Mouse (Mus musculus) forebrain, embryonic 11.5 days (tissue): Measurements from ENCODE around the gene Gm20721. TPM values are rescaled to one million over a fixed set of nuclear protein-coding genes. Genes with fewer than 3 reads are reported as not detected.

Experiments
- ATAC-seq: fragments of 200-750 bp; cut with Nextera tagmentation; replicated peaks from 2 replicates; pipeline ENCODE4 v1.8.0; 2017; ENCODE audit warnings: moderate TSS enrichment; ENCODE audit not compliant: low FRiP score
- DNase-seq: peaks from one replicate; pipeline ENCODE4 v3.0.0-alpha.2; 2017; ENCODE audit warnings: low spot score
- H3K27ac ChIP-seq: fragments of 300-500 bp; sonication (generic); 2 replicates; pipeline ENCODE4 v1.5.1; 2014; ENCODE audit warnings: low read depth, low read length
- H3K27me3 ChIP-seq: fragments of 300-500 bp; sonication (generic); 2 replicates; pipeline ENCODE4 v1.6.1; 2014; ENCODE audit warnings: mild to moderate bottlenecking, low read length, mixed read lengths; ENCODE audit not compliant: control insufficient read depth, insufficient read depth
- H3K36me3 ChIP-seq: fragments of 300-500 bp; sonication (generic); 2 replicates; pipeline ENCODE4 v1.6.1; 2014; ENCODE audit warnings: mild to moderate bottlenecking, low read length, moderate library complexity, mixed read lengths; ENCODE audit not compliant: control insufficient read depth, insufficient read depth
- H3K4me1 ChIP-seq: fragments of 300-500 bp; sonication (generic); replicated peaks from 2 replicates; pipeline ENCODE4 v1.6.1; 2014; ENCODE audit warnings: low read length, mixed read lengths; ENCODE audit not compliant: control insufficient read depth, insufficient read depth
- H3K4me2 ChIP-seq: fragments of 300-500 bp; sonication (generic); 2 replicates; pipeline ENCODE4 v1.6.1; 2014; ENCODE audit warnings: low read depth, mild to moderate bottlenecking, low read length, moderate library complexity, mixed read lengths; ENCODE audit not compliant: severe bottlenecking
- H3K4me3 ChIP-seq: fragments of 300-500 bp; sonication (generic); 2 replicates; pipeline ENCODE4 v1.5.1; 2014; ENCODE audit warnings: low read depth, low read length
- H3K9ac ChIP-seq: fragments of 300-500 bp; sonication (generic); 2 replicates; pipeline ENCODE4 v1.6.1; 2014; ENCODE audit warnings: low read length
- H3K9me3 ChIP-seq: fragments of 300-500 bp; sonication (generic); 2 replicates; pipeline ENCODE4 v1.6.1; 2016; ENCODE audit warnings: low read length, mixed read lengths; ENCODE audit not compliant: control insufficient read depth
- WGBS: fragments of 180-500 bp; shearing (Covaris S2); extraction: QIAGEN DNeasy Blood & Tissue Kit; methylation state at CpG from one replicate; pipeline ENCODE4 v1.1.7; 2014; 5-methylcytosine and 5-hydroxymethylcytosine counted together
- polyA plus RNA-seq: library from polyadenylated mRNA; unstranded; fragments of >200 nt; fragmentation: Nextera tagmentation; extraction: Ambion mirVana; gene quantifications from 2 replicates; pipeline ENCODE4 v1.2.1, GENCODE M21; 2014

Gene Gm20721
- polyA plus RNA-seq, 1 experiment from 2014 or later: 6.5 TPM

- Histone ChIP-seq H3K9me3 (peaks cover 21% of the 10 kb centered on the region), H3K36me3 (no peaks in the 10 kb centered on the region), H3K27me3 (peaks cover 34% of the 10 kb centered on the region), H3K9ac (no peak overlapping the region), H3K4me1 (peaks cover 4% of the 10 kb centered on the region; the same call in 1 of the 2 replicates), H3K4me2 (no peak overlapping the region), H3K27ac (no peak overlapping the region), H3K4me3 (no peak overlapping the region)
- ATAC-seq: no peak
- DNase-seq: peak; percentile 50
- 63% methylated on average over 33 of the region's 33 CpGs for whole genome bisulfite sequencing
These were observed 48.0 kb downstream of the Gm20721 start for GRCm38 (mm10) chr2:174298471-174298870.

DNA sequence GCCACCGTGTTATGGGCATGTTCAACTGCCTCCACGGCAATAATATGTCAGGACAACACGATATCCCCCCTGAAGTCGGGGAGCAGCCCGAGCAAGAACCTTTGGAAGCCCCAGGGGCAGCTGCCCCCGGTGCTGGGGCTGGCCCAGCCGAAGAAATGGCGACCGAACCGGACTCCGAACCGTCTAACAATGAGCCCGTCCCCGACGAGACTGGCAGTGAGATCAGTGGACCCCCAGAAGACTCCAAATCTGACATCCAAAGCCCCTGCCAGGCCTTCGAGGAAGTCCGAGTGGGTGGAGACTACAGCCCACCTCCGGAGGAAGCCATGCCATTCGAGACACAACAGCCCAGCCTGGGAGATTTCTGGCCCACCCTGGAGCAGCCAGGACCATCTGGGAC is 48.7 kb downstream of the Gm20721 start:
- H3K4me2 ChIP-seq: no peak overlapping the region
- H3K27me3 ChIP-seq: peaks cover 34% of the 10 kb centered on the region
- no peak overlapping the region for H3K27ac ChIP-seq
- H3K4me3 ChIP-seq: no peak overlapping the region
- WGBS: 65% methylated on average over 19 of the region's 19 CpGs
- peaks cover 21% of the 10 kb centered on the region for H3K9me3 ChIP-seq
- peaks cover 5% of the 10 kb centered on the region; the same call in 1 of the 2 replicates for H3K4me1 ChIP-seq
- DNase-seq (peak; percentile 54), ATAC-seq (no peak)
- H3K36me3 ChIP-seq: no peaks in the 10 kb centered on the region
- no peak overlapping the region for H3K9ac ChIP-seq

- Histone ChIP-seq H3K36me3 (no peaks in the 10 kb centered on the region), H3K4me1 (peaks cover 10% of the 10 kb centered on the region; the same call in 1 of the 2 replicates), H3K27me3 (peaks cover 34% of the 10 kb centered on the region), H3K9ac (no peak overlapping the region), H3K4me2 (peak overlapping the region; percentile 22; the same call in 1 of the 2 replicates), H3K4me3 (peak overlapping the region; percentile 10; the same call in 1 of the 2 replicates), H3K9me3 (peaks cover 21% of the 10 kb centered on the region), H3K27ac (no peak overlapping the region)
- ATAC-seq (no peak), DNase-seq (peak; percentile 67)
- WGBS: 56% methylated on average over 29 of the region's 29 CpGs
These were observed 49.4 kb downstream of the Gm20721 start for GRCm38 (mm10) chr2:174297086-174297571.

GRCm38 (mm10) chr2:174295900-174296465 is 50.5 kb downstream of the Gm20721 start:
- DNase-seq: peak; percentile 71
- Histone ChIP-seq H3K4me3 (peak overlapping the region; percentile 48), H3K4me1 (peaks cover 13% of the 10 kb centered on the region; the same call in 1 of the 2 replicates), H3K27ac (peak overlapping the region; percentile 38; the same call in 1 of the 2 replicates), H3K36me3 (no peaks in the 10 kb centered on the region), H3K4me2 (peak overlapping the region; percentile 52), H3K9me3 (peaks cover 21% of the 10 kb centered on the region), H3K9ac (peak overlapping the region; percentile 51), H3K27me3 (peaks cover 34% of the 10 kb centered on the region)
- peak; percentile 23 for ATAC-seq
- WGBS: 53% methylated on average over 29 of the region's 29 CpGs

DNA sequence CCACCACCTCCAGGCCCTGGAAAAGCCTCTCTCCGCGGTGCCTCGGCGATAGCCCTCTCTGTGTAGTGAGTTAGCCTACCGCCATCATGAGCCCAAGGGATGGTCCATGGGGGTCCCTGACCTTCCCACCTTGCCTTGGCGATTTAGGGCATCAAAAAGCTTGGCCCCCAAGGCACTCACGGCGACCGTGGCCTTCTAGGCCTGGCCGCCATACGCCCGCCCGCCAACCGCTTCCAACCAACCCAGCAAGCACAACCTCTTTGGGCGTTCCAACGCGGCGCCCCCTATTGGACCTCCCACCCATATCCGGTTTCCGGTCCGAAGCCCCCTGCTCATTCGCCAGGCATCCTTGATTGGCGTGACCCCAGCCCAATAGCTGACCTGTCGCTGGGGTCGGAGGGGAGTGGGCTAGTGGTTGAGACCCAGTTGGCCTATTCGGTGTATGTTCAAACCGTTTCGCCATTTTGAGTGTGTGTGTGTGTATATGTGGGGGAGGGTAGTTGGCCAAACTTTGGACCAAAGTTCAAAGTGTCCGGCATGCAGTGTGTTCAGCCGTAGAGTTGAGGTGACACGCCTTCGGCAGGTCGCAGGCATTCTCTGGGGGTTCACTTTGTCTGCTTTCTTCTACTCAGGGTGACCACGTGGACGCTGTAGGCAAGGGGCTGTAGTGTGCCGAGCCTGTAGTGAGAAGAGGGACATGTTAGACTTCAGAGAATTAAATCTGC is 51.2 kb downstream of the Gm20721 start:
- no peaks in the 10 kb centered on the region for H3K36me3 ChIP-seq
- peaks cover 19% of the 10 kb centered on the region for H3K9me3 ChIP-seq
- peaks cover 13% of the 10 kb centered on the region; the same call in 1 of the 2 replicates for H3K4me1 ChIP-seq
- peak overlapping the region; percentile 72 for H3K9ac ChIP-seq
- 55% methylated on average over 36 of the region's 36 CpGs for WGBS
- peak overlapping the region; percentile 52 for H3K4me2 ChIP-seq
- peak overlapping the region; percentile 47 for H3K27ac ChIP-seq
- H3K27me3 ChIP-seq: peaks cover 28% of the 10 kb centered on the region
- DNase-seq (peak; percentile 95), ATAC-seq (peak; percentile 90)
- H3K4me3 ChIP-seq: peak overlapping the region; percentile 48

DNA sequence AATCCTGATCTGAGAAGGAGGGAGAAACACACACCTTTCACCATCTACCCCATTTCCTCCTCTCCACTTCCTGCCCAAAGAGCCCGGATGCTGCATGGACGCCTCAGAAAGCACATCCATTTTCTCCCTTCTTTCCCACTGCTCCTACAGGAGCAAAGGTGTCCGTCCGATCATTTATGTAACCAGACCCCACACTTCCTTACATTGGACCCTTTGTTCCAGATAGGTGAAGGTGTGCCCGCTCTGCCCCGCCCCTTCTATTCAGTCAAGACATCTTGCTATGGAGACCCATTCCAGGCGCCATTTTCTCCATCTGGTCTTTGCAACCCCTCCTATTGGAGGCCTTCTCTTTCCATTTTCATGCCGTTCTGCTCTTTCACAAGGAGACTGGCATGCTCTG is 52.1 kb downstream of the Gm20721 start:
- H3K4me3 ChIP-seq: peak overlapping the region; percentile 48
- peaks cover 11% of the 10 kb centered on the region; the same call in 1 of the 2 replicates for H3K4me1 ChIP-seq
- no peaks in the 10 kb centered on the region for H3K36me3 ChIP-seq
- H3K9me3 ChIP-seq: peaks cover 12% of the 10 kb centered on the region; the same call in 1 of the 2 replicates
- 42% methylated on average over 8 of the region's 8 CpGs for WGBS
- ATAC-seq (0 out of 2 replicates have a peak, but pooled peaks have one; percentile 8), DNase-seq (peak; percentile 69)
- H3K4me2 ChIP-seq: peak overlapping the region; percentile 43
- H3K27ac ChIP-seq: peak overlapping the region; percentile 47; the same call in 1 of the 2 replicates
- peaks cover 20% of the 10 kb centered on the region for H3K27me3 ChIP-seq
- H3K9ac ChIP-seq: peak overlapping the region; percentile 72

DNA sequence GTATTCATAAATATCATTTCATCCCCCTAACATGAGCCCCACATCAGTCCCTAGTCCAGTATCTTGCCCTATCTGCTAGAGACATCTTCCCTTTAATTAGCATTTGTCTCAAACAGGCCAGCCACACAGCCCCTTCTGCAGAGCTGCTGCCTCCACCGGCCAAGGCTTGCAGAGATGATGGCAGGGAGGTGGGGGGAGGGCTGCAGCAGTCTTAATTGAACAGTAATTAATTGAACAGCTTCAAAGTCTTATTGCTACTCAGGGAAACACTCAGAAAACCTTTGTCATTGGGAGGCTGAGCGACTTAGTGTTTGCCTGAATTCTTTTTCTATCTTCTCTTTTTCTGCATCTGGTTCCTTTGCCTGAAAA is 54.9 kb downstream of the Gm20721 start:
- Histone ChIP-seq H3K4me3 (peak overlapping the region; percentile 9; the same call in 1 of the 2 replicates), H3K36me3 (no peaks in the 10 kb centered on the region; the same call in 1 of the 2 replicates), H3K4me2 (peak overlapping the region; percentile 62; the same call in 1 of the 2 replicates), H3K4me1 (peaks cover 9% of the 10 kb centered on the region; the same call in 1 of the 2 replicates), H3K9ac (no peak overlapping the region), H3K9me3 (no peaks in the 10 kb centered on the region; the same call in 1 of the 2 replicates), H3K27me3 (peaks cover 12% of the 10 kb centered on the region), H3K27ac (no peak overlapping the region)
- DNase-seq (peak; percentile 54), ATAC-seq (no peak)
- 25% methylated on average over 2 of the region's 2 CpGs for WGBS

- Histone ChIP-seq H3K4me1 (peaks cover 9% of the 10 kb centered on the region; the same call in 1 of the 2 replicates), H3K4me2 (peak overlapping the region; percentile 62; the same call in 1 of the 2 replicates), H3K27ac (no peak overlapping the region), H3K36me3 (peaks cover 5% of the 10 kb centered on the region), H3K4me3 (peak overlapping the region; percentile 9; the same call in 1 of the 2 replicates), H3K9me3 (peaks cover 5% of the 10 kb centered on the region; the same call in 1 of the 2 replicates), H3K9ac (no peak overlapping the region), H3K27me3 (peaks cover 17% of the 10 kb centered on the region)
- no peak for ATAC-seq
- WGBS: 44% methylated on average over 8 of the region's 8 CpGs
- peak; percentile 54 for DNase-seq
These were observed 55.4 kb downstream of the Gm20721 start for GRCm38 (mm10) chr2:174291029-174291661.
